Mouse (Mus musculus): Measurements from ENCODE around the gene 4933428G20Rik. TPM values are rescaled to one million over a fixed set of nuclear protein-coding genes. Genes with fewer than 3 reads are reported as not detected.

4933428G20Rik gene
- total RNA-seq, 2 experiments from 2014 or later = 0.25 TPM; not detected in 1

DNA sequence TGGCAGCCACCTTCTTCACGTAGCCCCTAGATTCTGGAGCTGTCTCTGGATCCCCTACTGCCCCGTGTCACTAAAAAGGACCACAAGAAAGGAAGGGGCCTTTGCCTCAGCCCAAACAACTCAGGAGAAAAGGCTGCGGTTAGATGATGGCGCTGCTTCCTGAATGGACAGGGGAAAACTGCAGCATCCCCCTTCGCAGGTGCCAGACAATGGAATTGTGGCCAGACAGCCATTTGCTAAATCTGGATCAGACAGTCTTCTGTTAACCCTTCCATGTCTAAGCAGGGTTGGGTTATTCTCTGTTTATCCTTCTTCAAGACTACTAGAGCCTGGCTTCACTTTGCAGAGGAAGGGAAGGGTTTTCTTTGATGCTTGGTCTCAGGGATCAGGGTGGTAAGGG is 30.8 kb upstream of the 4933428G20Rik start:
- Histone ChIP-seq H3K27ac (peak overlapping the region; percentile 69; the same call in 1 of the 2 replicates), H3K4me3 (no peak overlapping the region)
- no peak for TF ChIP-seq CTCF (conservative IDR thresholded peaks at IDR 0.05)

DNA sequence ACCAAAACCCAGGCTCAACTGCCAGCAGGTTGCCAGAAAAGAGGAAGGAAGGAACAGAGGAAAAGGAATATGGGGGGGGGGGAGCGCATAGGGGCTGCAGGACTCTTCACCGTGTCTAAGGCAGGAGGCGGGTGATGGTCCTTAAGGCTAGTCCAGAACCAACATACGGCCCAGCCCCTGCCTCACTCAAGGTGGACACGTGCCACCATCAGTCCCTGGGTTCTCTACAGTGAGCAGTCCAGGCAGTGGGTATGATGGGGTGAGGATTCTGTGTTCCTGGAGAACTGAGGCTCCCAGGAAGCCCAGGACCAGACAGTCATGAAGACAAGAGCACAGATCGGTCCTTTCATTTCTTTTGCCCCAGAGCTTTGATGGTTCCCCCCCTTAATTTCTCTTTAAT is 29.9 kb upstream of the 4933428G20Rik start:
- no peak for TF ChIP-seq CTCF (conservative IDR thresholded peaks at IDR 0.05)
- no peak for DNase-seq (ENCODE audit: low spot score in 2 of 2)
- Histone ChIP-seq H3K27ac (no peak overlapping the region; the same call in 1 of the 2 replicates), H3K4me3 (no peak overlapping the region)

More for the DNA sequence above, 30.8 kb upstream of the 4933428G20Rik start:
- no peak for DNase-seq (ENCODE audit: low spot score in 2 of 2)

DNA sequence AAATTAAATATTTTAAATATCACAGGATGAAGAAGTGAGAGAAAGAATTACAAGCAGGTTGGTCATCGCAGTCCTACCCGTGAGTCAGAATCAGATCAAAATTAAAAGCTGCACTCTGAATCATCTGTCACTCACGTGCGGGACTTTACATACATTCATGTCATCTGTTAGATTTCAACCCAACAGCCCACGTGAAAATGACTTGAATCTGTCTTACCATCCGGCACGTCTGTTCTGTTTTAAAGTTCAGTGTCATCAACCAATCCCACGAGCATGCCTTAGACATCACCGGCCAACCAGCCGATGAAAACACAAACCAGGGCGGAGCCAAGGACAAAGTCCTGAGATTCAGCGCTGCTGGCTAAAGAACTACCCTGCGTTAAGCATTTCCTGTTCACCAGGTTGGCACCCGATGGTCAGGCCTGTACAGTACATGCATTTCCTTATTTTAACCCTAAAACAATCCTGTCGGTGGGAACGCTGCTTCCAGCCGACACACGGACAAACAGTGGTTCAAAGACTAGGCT is 28.2 kb upstream of the 4933428G20Rik start:
- DNase-seq (ENCODE audit: low spot score in 2 of 2) = no peak
- no peak overlapping the region for H3K4me3 ChIP-seq
- H3K27ac ChIP-seq = no peak overlapping the region; the same call in 1 of the 2 replicates
- TF ChIP-seq CTCF (conservative IDR thresholded peaks at IDR 0.05) = no peak

DNA sequence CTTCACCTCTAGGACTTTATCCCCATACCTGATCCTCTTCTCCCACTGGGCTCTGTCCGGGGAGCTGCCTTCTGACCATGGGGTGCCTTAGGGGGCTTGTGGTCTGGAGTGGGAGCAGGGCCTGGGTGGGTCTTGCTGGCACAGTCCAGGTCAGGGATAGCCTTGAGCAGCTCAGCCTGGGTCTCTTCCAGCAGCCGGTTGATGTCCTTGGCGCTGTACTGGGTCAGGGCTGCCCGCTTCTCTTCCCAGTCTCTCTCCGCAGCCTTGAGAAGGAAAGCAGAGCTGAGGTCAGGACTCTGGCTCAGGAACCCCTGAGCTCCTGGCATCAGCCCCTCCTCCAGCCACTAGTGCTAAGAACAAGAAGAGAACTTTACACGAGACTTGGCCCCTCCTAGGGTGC is 25.2 kb upstream of the 4933428G20Rik start:
- no peak for TF ChIP-seq CTCF (conservative IDR thresholded peaks at IDR 0.05)
- H3K4me3 ChIP-seq = no peak overlapping the region
- peak overlapping the region; percentile 11; the same call in 1 of the 2 replicates for H3K27ac ChIP-seq
- no peak for DNase-seq (ENCODE audit: low spot score in 2 of 2)

DNA sequence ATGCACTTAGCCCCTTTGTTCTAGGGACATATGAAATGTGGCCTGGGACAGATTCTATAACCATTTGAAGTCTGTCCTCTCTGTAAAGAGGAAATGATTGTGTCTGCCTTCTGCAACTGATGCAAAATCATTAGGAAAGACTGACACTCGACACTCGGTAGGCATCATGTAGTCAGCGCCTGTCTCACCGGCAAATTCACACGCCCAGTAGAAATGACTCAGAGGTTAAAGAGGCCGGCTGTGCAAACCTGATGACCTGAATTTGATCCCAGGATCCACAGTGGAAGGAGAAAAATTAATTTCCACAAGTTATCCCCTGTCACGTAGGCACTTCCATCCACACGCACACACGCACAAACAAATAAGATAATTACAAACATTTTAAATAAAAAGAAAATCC is 24.2 kb upstream of the 4933428G20Rik start:
- Histone ChIP-seq H3K27ac (peak overlapping the region; percentile 32; the same call in 1 of the 2 replicates), H3K4me3 (no peak overlapping the region)
- TF ChIP-seq CTCF (conservative IDR thresholded peaks at IDR 0.05) = no peak
- DNase-seq (ENCODE audit: low spot score in 2 of 2) = no peak

DNA sequence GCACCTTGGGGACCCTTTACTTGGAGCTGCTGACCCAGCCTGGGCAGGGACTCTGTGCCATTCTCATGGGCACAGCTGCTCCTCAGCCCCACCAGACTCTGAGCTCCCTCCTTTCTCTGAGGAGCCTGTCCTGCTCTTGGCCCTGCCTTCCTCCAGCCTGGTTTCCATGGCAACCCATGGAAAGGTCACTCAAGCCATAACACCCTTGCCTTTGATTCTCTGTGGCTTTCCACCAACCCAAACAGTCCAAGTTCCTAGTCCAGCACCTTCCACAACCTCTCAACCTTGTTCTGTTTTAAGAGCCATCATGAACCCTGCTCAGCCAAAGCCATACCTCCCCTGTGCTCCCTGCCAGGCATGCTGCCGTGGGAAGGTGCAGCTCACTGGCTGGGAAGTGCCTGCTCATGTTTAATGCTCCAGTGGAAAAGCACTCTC is 23.7 kb upstream of the 4933428G20Rik start:
- Histone ChIP-seq H3K4me3 (no peak overlapping the region), H3K27ac (peak overlapping the region; percentile 32; the same call in 1 of the 2 replicates)
- DNase-seq (ENCODE audit: low spot score in 2 of 2) = no peak
- no peak for TF ChIP-seq CTCF (conservative IDR thresholded peaks at IDR 0.05)

DNA sequence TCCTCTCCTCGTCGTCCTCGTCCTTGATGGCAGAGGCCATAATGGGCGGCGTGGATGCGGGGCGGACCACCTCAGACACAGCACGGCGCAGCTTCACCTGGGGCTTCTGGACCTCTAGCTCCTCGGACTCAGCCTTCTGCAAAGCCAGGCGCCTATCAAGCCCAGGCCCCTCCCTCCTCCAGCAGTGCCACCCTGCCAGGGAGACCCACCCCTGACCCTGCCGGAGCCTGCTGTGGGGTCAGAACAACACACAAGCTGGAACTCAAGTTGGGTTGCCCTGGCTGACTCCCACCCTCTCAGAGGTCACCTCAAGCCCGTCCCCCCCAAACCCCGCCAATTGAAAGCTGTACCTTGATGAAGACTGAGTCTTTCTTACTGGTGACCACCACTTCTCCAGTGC is 23.0 kb upstream of the 4933428G20Rik start:
- DNase-seq (ENCODE audit: low spot score in 2 of 2) = no peak
- Histone ChIP-seq H3K27ac (no peak overlapping the region), H3K4me3 (no peak overlapping the region)
- no peak for TF ChIP-seq CTCF (conservative IDR thresholded peaks at IDR 0.05)

DNA sequence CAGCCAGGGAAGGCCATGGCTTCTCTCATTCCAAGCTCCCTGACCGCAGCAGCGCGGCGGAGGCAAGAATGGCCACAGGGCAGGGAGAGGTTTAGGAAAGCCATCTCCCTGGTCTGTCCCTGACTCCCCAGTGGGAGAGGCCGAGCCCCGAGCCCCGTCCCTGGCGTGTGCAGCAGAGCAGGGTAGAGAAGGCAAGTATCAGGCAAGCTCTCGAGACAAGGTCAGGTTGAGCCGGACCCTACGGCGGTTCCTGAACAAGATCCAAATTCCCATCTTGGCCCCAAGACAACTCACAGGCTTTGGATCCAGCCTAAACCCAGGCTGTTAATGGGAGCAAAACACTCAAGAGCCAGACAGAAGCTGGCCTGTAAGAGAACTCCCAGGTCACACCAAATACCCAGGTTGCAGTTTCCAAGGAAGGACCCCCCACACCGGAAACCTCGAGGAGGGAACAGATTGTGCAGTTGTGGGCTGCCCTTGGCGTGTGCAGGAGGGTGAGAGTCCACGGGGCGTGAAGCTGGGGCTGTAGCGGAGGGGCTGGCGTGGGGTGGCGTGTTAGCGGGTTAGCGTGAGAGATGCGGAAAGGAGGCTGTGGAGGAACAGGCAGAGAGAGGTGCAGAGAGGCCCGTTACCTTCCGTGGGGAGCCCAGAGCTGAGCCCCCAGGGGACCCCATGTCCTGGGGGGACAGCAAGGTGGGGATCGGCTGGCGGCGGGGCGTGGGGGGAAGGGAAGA is 21.8 kb upstream of the 4933428G20Rik start:
- H3K27ac ChIP-seq = no peak overlapping the region
- no peak for TF ChIP-seq CTCF (conservative IDR thresholded peaks at IDR 0.05)
- DNase-seq (ENCODE audit: low spot score in 2 of 2) = no peak
- no peak overlapping the region for H3K4me3 ChIP-seq

DNA sequence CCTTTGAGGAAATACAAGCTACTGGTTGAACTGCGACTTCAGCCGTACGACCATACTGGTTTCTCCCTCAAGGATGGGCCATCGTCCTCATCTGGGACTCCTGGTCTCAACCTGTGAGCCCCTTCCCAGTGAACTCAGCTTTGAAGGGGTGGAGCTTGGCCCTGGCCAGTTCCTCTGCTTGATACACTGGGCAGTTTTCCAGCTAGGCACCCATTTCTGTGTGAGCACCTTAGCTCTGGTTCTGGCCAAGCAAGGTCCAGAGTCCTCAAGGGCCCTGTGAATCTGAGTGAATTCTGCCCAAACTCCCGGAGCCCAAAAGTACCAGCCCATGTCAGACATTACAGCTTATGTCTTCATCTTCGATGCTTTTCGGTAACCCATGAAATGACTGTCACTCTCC is 20.4 kb upstream of the 4933428G20Rik start:
- Histone ChIP-seq H3K27ac (no peak overlapping the region), H3K4me3 (no peak overlapping the region)
- TF ChIP-seq CTCF (conservative IDR thresholded peaks at IDR 0.05) = no peak
- no peak for DNase-seq (ENCODE audit: low spot score in 2 of 2)

DNA sequence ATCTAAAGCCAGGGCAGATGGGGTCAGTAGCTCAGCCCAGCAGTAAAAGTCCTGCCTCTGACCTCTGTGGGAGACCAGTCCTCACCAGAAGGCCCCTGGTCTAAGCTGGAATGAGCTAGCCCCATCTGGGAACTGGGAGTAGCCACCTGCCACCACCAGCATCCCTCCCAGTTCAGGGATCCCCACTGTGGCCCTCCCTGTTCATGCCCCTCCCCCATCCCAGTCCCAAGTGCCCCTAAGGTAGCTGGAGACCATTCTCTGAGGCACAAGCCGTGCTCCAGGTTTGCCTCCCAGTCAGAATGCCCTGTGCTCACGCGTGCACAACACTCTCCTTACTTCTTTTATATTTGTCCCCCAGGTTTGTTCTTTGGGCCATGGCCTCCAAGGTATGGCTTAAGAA is 12.9 kb upstream of the 4933428G20Rik start:
- no peak for DNase-seq (ENCODE audit: low spot score in 2 of 2)
- TF ChIP-seq CTCF (conservative IDR thresholded peaks at IDR 0.05) = no peak
- Histone ChIP-seq H3K4me3 (no peak overlapping the region), H3K27ac (no peak overlapping the region)

DNA sequence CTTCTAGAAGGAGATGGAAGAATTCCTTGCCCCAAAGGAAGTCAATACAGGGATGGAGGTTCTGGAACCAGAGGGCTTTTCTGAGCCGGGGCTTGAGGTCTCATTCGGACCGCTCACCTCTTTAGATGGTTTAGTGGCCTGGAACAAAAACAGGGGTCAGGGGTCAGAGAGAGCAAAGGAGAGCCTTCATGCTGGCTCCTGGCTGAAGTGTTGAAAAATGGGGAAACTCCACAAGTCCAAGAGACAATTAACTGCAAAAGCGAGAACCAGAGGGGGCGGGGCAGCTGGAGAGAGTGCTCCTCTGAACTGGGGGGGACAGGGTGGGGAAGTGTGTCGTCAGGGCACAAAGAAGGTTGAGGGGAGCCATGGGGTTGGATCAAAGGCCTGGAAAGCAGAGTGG is 12.4 kb upstream of the 4933428G20Rik start:
- no peak for DNase-seq (ENCODE audit: low spot score in 2 of 2)
- Histone ChIP-seq H3K4me3 (no peak overlapping the region), H3K27ac (no peak overlapping the region)
- no peak for TF ChIP-seq CTCF (conservative IDR thresholded peaks at IDR 0.05)

DNA sequence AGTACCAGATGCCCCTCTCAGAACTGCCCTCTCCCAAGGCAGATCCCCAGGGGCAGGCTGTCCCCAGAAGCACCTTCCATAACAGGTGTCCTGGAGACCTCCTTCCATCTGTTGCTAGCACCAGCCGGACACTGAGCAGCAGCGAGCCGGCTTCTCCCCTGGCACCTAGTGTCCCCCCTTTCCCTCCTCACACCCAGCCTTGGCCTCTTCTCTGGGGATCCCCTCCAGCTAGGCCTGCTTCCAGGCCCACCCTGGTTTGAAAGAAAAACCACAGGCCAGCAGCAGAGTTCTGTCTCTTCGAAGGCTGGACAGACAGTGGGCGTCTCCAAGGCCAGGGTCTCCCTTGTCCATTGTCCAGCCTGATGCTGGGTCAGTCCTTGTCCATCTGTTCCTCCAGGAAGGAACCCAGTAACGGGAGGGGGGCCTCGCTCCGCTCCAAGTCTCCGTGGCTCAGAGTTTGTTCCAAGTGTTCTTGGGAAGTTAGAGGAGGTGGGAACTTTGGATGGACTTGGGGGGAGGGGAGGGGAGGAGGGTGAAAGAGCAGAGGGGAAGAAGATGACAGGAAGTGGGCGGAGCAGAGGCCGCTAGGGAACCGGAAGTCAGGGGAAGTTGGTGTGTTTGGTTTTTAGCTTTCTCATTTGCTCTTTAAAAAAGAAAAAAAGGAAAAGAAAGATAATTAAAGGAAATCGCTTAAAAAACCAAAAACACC is 11.7 kb upstream of the 4933428G20Rik start:
- TF ChIP-seq CTCF (conservative IDR thresholded peaks at IDR 0.05) = no peak; the same call in 1 of the 2 replicates
- H3K27ac ChIP-seq = peak overlapping the region; percentile 57
- H3K4me3 ChIP-seq = no peak overlapping the region
- no peak for DNase-seq (ENCODE audit: low spot score in 2 of 2)

DNA sequence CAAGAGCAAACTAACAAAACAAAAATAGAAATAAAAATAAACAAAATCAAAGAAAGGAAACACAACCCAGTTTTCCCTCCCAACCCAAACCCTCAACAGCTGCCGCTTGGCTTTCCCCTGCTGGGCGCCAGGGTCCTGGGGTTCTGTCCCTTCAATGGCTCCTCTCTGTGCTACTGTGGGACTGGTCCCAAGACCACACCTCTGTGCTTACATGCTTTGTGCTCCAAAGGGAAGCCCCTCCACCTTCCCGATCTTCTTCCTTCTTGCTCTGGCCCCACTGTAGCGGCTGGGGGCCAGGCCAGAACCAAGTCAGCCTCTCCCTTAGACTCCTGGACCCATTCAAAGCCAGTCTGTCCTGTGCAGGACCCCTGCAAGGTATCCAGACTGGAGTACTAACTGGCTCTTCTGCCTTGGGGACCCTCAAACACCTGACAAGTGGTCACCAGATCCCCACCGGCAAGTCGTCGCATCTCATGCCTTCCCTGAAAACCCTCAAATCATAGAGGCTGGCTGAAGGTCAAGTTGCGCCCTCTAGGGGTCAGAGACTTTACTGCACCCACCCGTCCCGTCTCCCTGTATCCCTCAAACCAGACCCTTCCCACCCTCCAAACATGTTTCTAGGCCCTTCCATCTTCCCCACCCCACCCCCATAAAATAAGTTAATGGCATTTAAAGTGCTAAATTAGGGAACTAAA is 11.0 kb upstream of the 4933428G20Rik start:
- peak; percentile 90 for TF ChIP-seq CTCF (conservative IDR thresholded peaks at IDR 0.05)
- no peak overlapping the region for H3K4me3 ChIP-seq
- peak in 1 of 2 experiments; percentile 76 for DNase-seq (ENCODE audit: low spot score in 2 of 2)
- peak overlapping the region; percentile 61 for H3K27ac ChIP-seq
